Mouse (Mus musculus) intestine, embryonic 14.5 days (tissue): ENCODE measurements around the gene Fam178b. TPM values are rescaled to one million over a fixed set of nuclear protein-coding genes. Genes with fewer than 3 reads are reported as not detected.

Source experiments
- ATAC-seq: fragments of 200-750 bp; cut with Nextera tagmentation; replicated peaks from 2 replicates; pipeline ENCODE4 v1.8.0; 2017; ENCODE audit warnings: low read depth, moderate number of reproducible peaks, moderate TSS enrichment, moderate library complexity; ENCODE audit not compliant: low FRiP score, low TSS enrichment
- DNase-seq: peaks from one replicate; pipeline ENCODE4 v3.0.0-alpha.2; 2018; ENCODE audit warnings: low spot score
- H3K27ac ChIP-seq: fragments of 300-500 bp; sonication (generic); 2 replicates; pipeline ENCODE4 v1.5.1; 2014; ENCODE audit warnings: low read depth, mild to moderate bottlenecking, control low read depth
- H3K27me3 ChIP-seq: fragments of 300-500 bp; sonication (generic); replicated peaks from 2 replicates; pipeline ENCODE4 v1.6.1; 2014; ENCODE audit warnings: low read length, control low read depth; ENCODE audit not compliant: control insufficient read depth, insufficient read depth
- H3K36me3 ChIP-seq: fragments of 300-500 bp; sonication (generic); 2 replicates; pipeline ENCODE4 v1.6.1; 2014; ENCODE audit warnings: low read length, control low read depth; ENCODE audit not compliant: control insufficient read depth, insufficient read depth
- H3K4me1 ChIP-seq: fragments of 300-500 bp; sonication (generic); replicated peaks from 2 replicates; pipeline ENCODE4 v1.6.1; 2014; ENCODE audit warnings: low read length, control low read depth, mixed read lengths; ENCODE audit not compliant: control insufficient read depth, insufficient read depth
- H3K4me2 ChIP-seq: fragments of 300-500 bp; sonication (generic); 2 replicates; pipeline ENCODE4 v1.6.1; 2014; ENCODE audit warnings: low read length
- H3K4me3 ChIP-seq: fragments of 300-500 bp; sonication (generic); 2 replicates; pipeline ENCODE4 v1.5.1; 2014; ENCODE audit warnings: low read depth, low read length, control low read depth, mixed read lengths
- H3K9ac ChIP-seq: fragments of 300-500 bp; sonication (generic); 2 replicates; pipeline ENCODE4 v1.6.1; 2014; ENCODE audit warnings: mild to moderate bottlenecking, low read length
- H3K9me3 ChIP-seq: fragments of 300-500 bp; sonication (generic); 2 replicates; pipeline ENCODE4 v1.6.1; 2016; ENCODE audit warnings: low read length, control low read depth; ENCODE audit not compliant: control insufficient read depth
- WGBS: fragments of 180-500 bp; shearing (Covaris S2); extraction: QIAGEN DNeasy Blood & Tissue Kit; methylation state at CpG from one replicate; pipeline ENCODE4 v1.1.7; 2014; 5-methylcytosine and 5-hydroxymethylcytosine counted together
- polyA plus RNA-seq: library from polyadenylated mRNA; unstranded; fragments of >200 nt; fragmentation: Nextera tagmentation; extraction: Ambion mirVana; gene quantifications from 2 replicates; pipeline ENCODE4 v1.2.1, GENCODE M21; 2014

The Fam178b gene
- polyA plus RNA-seq, 1 experiment from 2014 or later: 0.39 TPM

DNA sequence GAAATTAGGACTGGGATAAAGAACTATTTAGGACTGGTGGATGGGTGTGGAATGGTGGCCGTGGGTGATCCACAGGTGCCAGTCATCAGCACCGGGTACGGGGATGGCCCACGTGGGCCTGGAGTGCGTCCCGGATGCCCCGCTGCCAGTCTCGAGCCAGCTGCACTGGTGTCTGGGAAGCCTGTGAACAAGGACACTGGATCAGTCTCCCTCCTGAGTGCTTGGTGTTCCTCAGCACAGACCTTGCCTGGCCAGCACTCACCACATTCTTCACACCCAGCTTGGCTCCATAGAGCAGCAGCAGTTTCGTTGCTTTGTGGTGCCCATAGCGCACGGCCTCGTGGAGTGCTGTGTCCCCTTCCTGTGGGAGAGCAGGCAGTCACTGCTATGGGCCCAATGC is 151.5 kb downstream of the Fam178b start:
- 90% methylated on average over 12 of the region's 12 CpGs for WGBS

DNA sequence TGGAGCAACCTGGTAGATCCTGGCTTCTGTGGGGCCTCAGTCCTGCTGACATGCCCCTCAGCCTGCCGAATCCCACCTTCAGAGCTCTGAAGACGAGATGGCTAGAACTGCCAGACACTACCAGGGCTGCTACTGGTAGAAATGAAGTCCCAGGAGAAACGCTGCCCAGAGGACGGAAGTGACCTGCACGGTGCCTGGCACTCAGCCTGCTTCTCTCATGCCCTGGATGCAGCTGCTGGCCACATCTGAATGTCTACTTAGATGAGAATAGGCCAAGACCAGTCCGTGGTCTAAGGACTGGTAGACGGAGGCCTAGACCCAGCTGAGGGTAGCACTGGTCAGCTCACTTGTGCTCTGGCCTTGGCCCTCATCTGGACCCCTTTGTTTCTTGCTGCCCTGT is 152.0 kb downstream of the Fam178b start:
- DNase-seq: no peak
- Histone ChIP-seq H3K9ac (no peak overlapping the region), H3K27ac (no peak overlapping the region), H3K9me3 (no peaks in the 10 kb centered on the region), H3K4me3 (no peak overlapping the region), H3K36me3 (peaks cover 19% of the 10 kb centered on the region), H3K27me3 (no peaks in the 10 kb centered on the region), H3K4me2 (no peak overlapping the region), H3K4me1 (no peaks in the 10 kb centered on the region)
- WGBS: 92% methylated on average over 7 of the region's 7 CpGs
- ATAC-seq: no peak

More for the DNA sequence above, 151.5 kb downstream of the Fam178b start:
- Histone ChIP-seq H3K4me1 (no peaks in the 10 kb centered on the region), H3K9ac (no peak overlapping the region), H3K4me2 (no peak overlapping the region), H3K36me3 (peaks cover 14% of the 10 kb centered on the region; the same call in 1 of the 2 replicates), H3K27ac (no peak overlapping the region), H3K27me3 (no peaks in the 10 kb centered on the region), H3K4me3 (no peak overlapping the region), H3K9me3 (no peaks in the 10 kb centered on the region)
- DNase-seq (no peak), ATAC-seq (no peak)

DNA sequence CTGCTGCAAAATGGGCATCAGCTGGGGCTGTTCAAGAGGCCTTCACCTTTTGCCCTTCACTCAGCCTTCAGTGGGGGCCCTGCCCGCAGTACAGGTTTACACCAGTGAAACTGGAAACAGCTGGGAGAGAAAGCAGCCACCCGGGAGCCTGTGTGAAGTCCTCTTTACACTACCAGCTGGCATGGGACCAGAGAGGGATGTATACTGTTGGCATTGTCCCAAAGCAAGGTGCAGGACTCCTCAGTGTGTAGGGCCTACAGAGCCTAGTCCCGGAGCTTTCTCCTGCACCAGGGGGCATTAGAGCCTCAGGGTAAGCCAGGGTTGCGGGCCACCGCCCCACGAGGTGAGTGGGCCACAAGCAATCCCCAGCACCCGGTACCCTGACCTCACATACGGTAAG is 152.5 kb downstream of the Fam178b start:
- H3K4me3 ChIP-seq: no peak overlapping the region
- H3K27ac ChIP-seq: no peak overlapping the region
- ATAC-seq (no peak), DNase-seq (no peak)
- peaks cover 24% of the 10 kb centered on the region for H3K36me3 ChIP-seq
- no peak overlapping the region for H3K9ac ChIP-seq
- H3K4me1 ChIP-seq: no peaks in the 10 kb centered on the region
- H3K9me3 ChIP-seq: no peaks in the 10 kb centered on the region
- H3K4me2 ChIP-seq: no peak overlapping the region
- H3K27me3 ChIP-seq: no peaks in the 10 kb centered on the region
- WGBS: 77% methylated on average over 8 of the region's 8 CpGs

DNA sequence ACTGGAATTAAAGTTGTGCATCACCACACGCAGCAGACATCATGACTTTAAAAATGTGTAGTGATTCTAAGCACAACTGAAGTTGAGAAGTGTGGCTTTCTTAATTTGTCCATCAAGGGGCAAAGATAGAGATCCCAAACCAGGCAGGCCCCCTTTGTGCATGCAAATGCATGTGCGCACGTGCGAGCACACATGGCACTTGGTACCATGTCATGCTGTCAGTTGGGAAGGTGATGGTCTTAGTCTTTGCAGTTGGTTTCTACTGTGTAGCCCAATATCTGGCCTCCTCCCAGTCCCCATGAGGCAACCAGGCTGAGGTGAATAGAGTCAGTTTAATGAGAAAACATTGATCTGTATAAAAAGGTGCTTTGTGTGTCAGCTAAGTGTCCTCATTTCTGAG is 153.1 kb downstream of the Fam178b start:
- Histone ChIP-seq H3K9me3 (no peaks in the 10 kb centered on the region), H3K4me3 (no peak overlapping the region), H3K27ac (no peak overlapping the region), H3K4me2 (no peak overlapping the region), H3K9ac (no peak overlapping the region), H3K36me3 (peaks cover 30% of the 10 kb centered on the region), H3K27me3 (no peaks in the 10 kb centered on the region), H3K4me1 (no peaks in the 10 kb centered on the region)
- DNase-seq (no peak), ATAC-seq (no peak)
- WGBS: 97% methylated on average over 4 of the region's 4 CpGs

DNA sequence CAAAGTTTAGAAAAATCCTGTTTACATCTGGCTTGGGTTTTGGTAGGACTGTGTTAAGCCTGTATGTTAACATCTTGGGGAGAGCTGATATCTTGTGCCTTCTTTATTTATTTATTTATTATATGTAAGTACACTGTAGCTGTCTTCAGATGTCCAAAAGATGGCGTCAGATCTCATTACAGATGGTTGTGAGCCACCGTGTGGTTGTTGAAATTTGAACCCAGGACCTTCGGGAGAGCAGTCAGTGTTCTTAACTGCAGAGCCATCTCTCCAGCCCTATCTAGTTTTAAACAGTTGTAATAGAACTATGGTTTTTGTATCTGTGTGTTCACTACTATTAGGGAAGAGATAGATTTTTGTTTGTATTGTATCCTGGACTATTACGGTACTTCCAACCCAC is 153.7 kb downstream of the Fam178b start:
- Histone ChIP-seq H3K4me1 (no peaks in the 10 kb centered on the region), H3K9me3 (no peaks in the 10 kb centered on the region), H3K4me3 (no peak overlapping the region), H3K36me3 (peaks cover 34% of the 10 kb centered on the region), H3K4me2 (no peak overlapping the region), H3K27me3 (no peaks in the 10 kb centered on the region), H3K9ac (no peak overlapping the region), H3K27ac (no peak overlapping the region)
- ATAC-seq (no peak), DNase-seq (no peak)
- 93% methylated on average over 4 of the region's 4 CpGs for WGBS

DNA sequence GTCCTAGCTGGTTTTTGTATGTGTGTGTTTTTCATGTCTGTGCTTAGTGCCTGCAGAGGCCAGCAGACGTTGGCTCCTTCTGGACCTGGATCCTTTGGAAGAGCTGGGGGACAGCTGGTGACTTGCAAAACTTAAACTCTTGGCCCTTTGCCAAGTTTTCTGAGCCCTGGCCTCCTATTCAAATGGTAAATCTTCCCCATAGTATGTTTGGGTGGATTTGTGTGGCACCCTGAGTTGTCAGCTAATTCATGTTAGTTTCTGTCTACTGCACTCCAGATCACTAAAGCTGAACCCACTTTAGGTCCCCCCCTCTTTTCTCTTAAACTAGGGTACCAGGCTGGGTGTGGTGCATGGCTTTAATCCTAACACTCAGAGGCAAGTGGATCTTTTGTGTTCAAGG is 154.6 kb downstream of the Fam178b start:
- H3K27me3 ChIP-seq: no peaks in the 10 kb centered on the region
- WGBS: 28% methylated on average over 1 of the region's 1 CpGs
- no peak overlapping the region for H3K4me2 ChIP-seq
- H3K4me1 ChIP-seq: peaks cover 2% of the 10 kb centered on the region; the same call in 1 of the 2 replicates
- H3K9me3 ChIP-seq: no peaks in the 10 kb centered on the region
- no peak for ATAC-seq
- no peak overlapping the region for H3K27ac ChIP-seq
- no peak overlapping the region for H3K9ac ChIP-seq
- H3K36me3 ChIP-seq: peaks cover 38% of the 10 kb centered on the region
- DNase-seq: no peak
- H3K4me3 ChIP-seq: no peak overlapping the region

- 94% methylated on average over 10 of the region's 10 CpGs for WGBS
- no peak overlapping the region for H3K9ac ChIP-seq
Observed at GRCm38 (mm10) chr1:36526903-36527302, 156.1 kb downstream of the Fam178b start.

DNA sequence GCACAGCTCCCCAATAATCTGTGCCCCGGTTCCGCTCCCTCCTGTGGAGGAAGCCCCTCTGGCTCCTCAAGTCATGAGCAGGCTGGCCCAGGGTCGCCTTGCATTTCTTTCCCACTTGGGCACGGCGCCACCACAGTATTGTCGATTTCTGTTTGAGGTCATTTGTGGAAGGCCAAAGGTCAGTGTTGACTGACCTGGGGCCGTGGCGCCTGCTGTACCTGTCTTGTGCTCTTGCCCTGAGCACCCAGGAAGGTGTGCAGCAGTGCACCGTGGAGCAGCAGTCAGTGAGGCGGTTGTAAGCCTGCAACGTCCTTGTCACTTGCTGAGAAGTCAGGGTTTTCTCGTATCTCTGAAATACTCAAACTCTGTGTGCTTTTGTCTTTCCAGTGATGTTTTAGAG is 157.2 kb downstream of the Fam178b start:
- Histone ChIP-seq H3K9me3 (no peaks in the 10 kb centered on the region), H3K27ac (no peak overlapping the region), H3K9ac (no peak overlapping the region), H3K4me2 (no peak overlapping the region), H3K4me3 (no peak overlapping the region), H3K4me1 (peaks cover 10% of the 10 kb centered on the region; the same call in 1 of the 2 replicates), H3K36me3 (peaks cover 56% of the 10 kb centered on the region), H3K27me3 (no peaks in the 10 kb centered on the region)
- DNase-seq (no peak), ATAC-seq (no peak)
- 89% methylated on average over 12 of the region's 12 CpGs for WGBS

More at GRCm38 (mm10) chr1:36526903-36527302, 156.1 kb downstream of the Fam178b start:
- H3K4me3 ChIP-seq: no peak overlapping the region
- peaks cover 10% of the 10 kb centered on the region; the same call in 1 of the 2 replicates for H3K4me1 ChIP-seq
- H3K36me3 ChIP-seq: peaks cover 50% of the 10 kb centered on the region
- H3K27ac ChIP-seq: no peak overlapping the region
- DNase-seq: no peak
- ATAC-seq: no peak
- no peaks in the 10 kb centered on the region for H3K9me3 ChIP-seq
- no peaks in the 10 kb centered on the region for H3K27me3 ChIP-seq
- no peak overlapping the region for H3K4me2 ChIP-seq

- no peak for DNase-seq
- H3K9ac ChIP-seq: no peak overlapping the region
- no peaks in the 10 kb centered on the region for H3K9me3 ChIP-seq
- WGBS: 33% methylated on average over 5 of the region's 5 CpGs
- H3K4me2 ChIP-seq: no peak overlapping the region
- ATAC-seq: peak; percentile 34
- H3K27me3 ChIP-seq: no peaks in the 10 kb centered on the region
- H3K4me3 ChIP-seq: no peak overlapping the region
- H3K36me3 ChIP-seq: peaks cover 73% of the 10 kb centered on the region
- H3K27ac ChIP-seq: no peak overlapping the region; the same call in 1 of the 2 replicates
- H3K4me1 ChIP-seq: peaks cover 10% of the 10 kb centered on the region; the same call in 1 of the 2 replicates
Observed at GRCm38 (mm10) chr1:36524058-36524457, 158.9 kb downstream of the Fam178b start.
